Mouse (Mus musculus) liver, adult 2 months (tissue): ENCODE measurements around the gene Kdm5b.

ENCODE experiments used
- CTCF ChIP-seq: fragments of 200-500 bp; IDR thresholded peaks from 2 replicates; pipeline ENCODE4 v1.5.1; 2011; ENCODE audit warnings: low read depth, low read length, control low read depth
- POLR2A ChIP-seq: fragments of 200-500 bp; IDR thresholded peaks from 2 replicates; pipeline ENCODE4 v1.6.1; 2011; ENCODE audit warnings: low read length, control low read depth; ENCODE audit not compliant: insufficient read depth; ENCODE audit errors: extremely low read depth

DNA sequence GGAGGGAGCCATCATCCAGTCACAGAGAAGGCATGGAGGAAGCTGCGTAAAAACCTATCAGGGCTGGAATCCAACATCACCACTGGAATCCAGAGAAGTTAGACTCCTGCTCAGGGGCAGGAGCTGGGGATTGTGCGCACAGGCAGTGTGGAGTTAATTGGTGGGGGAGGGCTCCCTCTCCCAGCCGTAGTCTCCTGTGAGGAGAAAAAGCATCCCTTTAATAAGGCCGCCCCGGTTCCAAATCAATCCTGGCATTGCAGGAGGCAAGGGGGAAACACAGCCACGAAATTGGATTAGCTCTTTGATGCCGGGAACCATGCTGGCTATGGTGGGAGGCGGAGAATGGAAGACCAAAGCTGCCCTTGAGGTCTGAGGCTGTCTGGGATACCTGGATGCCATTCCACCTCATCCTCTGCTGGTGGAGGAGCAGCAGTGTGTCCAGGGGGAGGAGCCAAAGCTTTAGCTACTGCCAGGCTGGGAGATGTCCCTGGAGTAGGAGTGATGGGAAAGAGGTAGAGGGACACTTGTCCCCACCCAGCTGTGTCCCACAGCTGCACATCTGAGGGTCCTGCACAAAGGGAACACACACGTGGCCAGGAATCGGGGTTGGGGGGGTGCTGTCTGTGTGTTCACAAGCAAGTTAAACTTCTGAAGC lies 93.8 kb downstream of the Kdm5b start:
- TF ChIP-seq POLR2A (no peak), CTCF (no peak)
